Mouse (Mus musculus): ENCODE results near the gene Invs. TPM values are rescaled to one million over a fixed set of nuclear protein-coding genes. Genes with fewer than 3 reads are reported as not detected.

Gene Invs
- polyA plus RNA-seq, 1 experiment from 2014 or later, result 10.8 TPM

DNA sequence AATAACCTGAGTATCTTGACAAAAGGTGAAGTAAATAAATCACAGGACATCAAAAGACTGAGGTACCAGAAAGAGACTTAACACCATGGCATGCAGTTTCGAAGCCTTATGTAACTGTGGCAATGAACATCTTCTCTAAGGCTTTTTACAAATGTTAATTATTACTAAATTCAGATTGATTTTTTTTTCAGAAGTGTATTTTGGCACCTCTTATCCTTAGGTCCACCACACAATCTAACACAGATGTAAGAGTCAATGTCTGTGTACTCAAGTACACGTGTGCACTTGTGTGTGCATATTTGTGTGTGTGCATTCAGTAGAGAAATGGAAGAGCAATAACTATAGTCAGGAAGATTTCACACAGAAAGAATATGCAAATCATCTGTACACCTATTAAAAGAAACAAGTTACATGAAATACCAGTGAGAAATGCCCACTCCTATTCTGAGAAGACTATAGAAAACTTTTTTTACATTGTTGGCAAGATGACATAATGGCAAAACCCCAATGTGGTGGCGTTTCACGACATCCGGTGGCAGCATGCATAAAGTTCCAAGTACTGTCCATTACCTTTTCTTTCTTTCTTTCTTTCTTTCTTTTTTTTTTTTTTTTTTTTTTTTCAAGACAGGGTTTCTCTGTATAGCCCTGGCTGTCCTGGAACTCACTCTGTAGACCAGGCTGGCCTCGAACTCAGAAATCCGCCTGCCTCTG is 6.3 kb upstream of the Invs start:
- WGBS, result 92% methylated on average over 7 of the region's 7 CpGs
- Histone ChIP-seq H3K9ac (no peak overlapping the region), H3K4me2 (no peak overlapping the region), H3K36me3 (no peaks in the 10 kb centered on the region), H3K27ac (no peak overlapping the region), H3K4me1 (no peaks in the 10 kb centered on the region), H3K9me3 (no peaks in the 10 kb centered on the region), H3K27me3 (no peaks in the 10 kb centered on the region), H3K4me3 (no peak overlapping the region)
- ATAC-seq (ENCODE audit: borderline replicate concordance, extremely low read depth, low FRiP score, low TSS enrichment), result no peak

- no peak overlapping the region for H3K4me3 ChIP-seq
- no peak overlapping the region for H3K4me2 ChIP-seq
- H3K27me3 ChIP-seq, result no peaks in the 10 kb centered on the region
- no peaks in the 10 kb centered on the region for H3K9me3 ChIP-seq
- no peak overlapping the region for H3K27ac ChIP-seq
- H3K36me3 ChIP-seq, result no peaks in the 10 kb centered on the region
- no peak for ATAC-seq (ENCODE audit: borderline replicate concordance, extremely low read depth, low FRiP score, low TSS enrichment)
- peaks cover 12% of the 10 kb centered on the region for H3K4me1 ChIP-seq
- no peak overlapping the region for H3K9ac ChIP-seq
- 77% methylated on average over 3 of the region's 3 CpGs for WGBS
Measured at GRCm38 (mm10) chr4:48275736-48276135, 3.8 kb upstream of the Invs start.

GRCm38 (mm10) chr4:48277011-48277410 is 2.5 kb upstream of the Invs start:
- H3K36me3 ChIP-seq, result no peaks in the 10 kb centered on the region
- 66% methylated on average over 3 of the region's 3 CpGs for WGBS
- ATAC-seq (ENCODE audit: borderline replicate concordance, extremely low read depth, low FRiP score, low TSS enrichment), result no peak

DNA sequence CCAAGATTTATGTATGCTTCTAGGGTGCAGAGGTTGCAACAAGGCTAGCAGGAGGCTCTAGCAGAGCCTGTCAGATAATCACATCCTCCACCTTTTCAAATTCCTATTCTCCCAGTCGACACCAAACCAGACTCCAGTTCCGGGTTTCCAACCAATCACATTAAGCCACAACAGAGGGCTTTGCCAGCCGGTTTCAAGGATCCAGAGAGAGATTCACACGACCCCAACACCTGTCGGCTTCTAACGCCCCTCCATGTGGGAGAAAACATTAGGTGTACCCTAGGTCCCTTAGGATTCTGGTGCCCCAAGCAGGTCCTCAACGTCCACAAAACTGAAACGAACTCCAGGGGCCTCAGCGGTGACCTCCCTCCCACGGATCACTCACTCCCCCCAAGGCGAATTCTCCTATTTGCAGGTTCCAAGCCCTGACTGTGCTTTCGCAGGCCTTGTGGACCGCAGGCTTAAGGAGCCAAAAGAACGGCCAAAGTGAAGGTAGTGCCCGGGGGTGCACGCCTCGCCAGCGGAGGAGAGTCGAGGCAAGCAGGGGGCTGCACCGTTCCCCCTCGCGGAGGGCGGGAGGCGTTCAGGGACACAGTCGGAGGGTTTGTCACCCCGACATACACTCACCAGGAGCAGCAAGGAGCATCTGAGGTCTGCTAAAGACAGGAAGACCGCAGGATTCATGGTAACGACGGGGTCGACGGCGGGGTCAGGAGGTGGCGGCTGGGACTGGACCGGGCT is 633 bp upstream of the Invs start:
- Histone ChIP-seq H3K4me3 (peak overlapping the region; percentile 88), H3K4me2 (peak overlapping the region; percentile 83), H3K27me3 (no peaks in the 10 kb centered on the region), H3K9me3 (no peaks in the 10 kb centered on the region), H3K27ac (peak overlapping the region; percentile 44; the same call in 1 of the 2 replicates), H3K4me1 (peaks cover 12% of the 10 kb centered on the region), H3K9ac (peak overlapping the region; percentile 93), H3K36me3 (no peaks in the 10 kb centered on the region)
- under 1% methylated on average over 32 of the region's 34 CpGs for WGBS
- no peak for ATAC-seq (ENCODE audit: borderline replicate concordance, extremely low read depth, low FRiP score, low TSS enrichment)

More at GRCm38 (mm10) chr4:48277011-48277410, 2.5 kb upstream of the Invs start:
- Histone ChIP-seq H3K4me1 (peaks cover 12% of the 10 kb centered on the region), H3K4me3 (no peak overlapping the region), H3K9ac (no peak overlapping the region), H3K9me3 (no peaks in the 10 kb centered on the region), H3K27ac (no peak overlapping the region), H3K27me3 (no peaks in the 10 kb centered on the region), H3K4me2 (no peak overlapping the region)

GRCm38 (mm10) chr4:48281121-48281520 is 1.6 kb downstream of the Invs start:
- H3K9ac ChIP-seq, result no peak overlapping the region
- no peak overlapping the region for H3K27ac ChIP-seq
- no peak overlapping the region for H3K4me3 ChIP-seq
- no peak overlapping the region for H3K4me2 ChIP-seq
- peaks cover 12% of the 10 kb centered on the region for H3K4me1 ChIP-seq
- no peaks in the 10 kb centered on the region for H3K9me3 ChIP-seq
- no peak for ATAC-seq (ENCODE audit: borderline replicate concordance, extremely low read depth, low FRiP score, low TSS enrichment)
- 94% methylated on average over 1 of the region's 1 CpGs for WGBS
- no peaks in the 10 kb centered on the region for H3K36me3 ChIP-seq
- no peaks in the 10 kb centered on the region for H3K27me3 ChIP-seq

DNA sequence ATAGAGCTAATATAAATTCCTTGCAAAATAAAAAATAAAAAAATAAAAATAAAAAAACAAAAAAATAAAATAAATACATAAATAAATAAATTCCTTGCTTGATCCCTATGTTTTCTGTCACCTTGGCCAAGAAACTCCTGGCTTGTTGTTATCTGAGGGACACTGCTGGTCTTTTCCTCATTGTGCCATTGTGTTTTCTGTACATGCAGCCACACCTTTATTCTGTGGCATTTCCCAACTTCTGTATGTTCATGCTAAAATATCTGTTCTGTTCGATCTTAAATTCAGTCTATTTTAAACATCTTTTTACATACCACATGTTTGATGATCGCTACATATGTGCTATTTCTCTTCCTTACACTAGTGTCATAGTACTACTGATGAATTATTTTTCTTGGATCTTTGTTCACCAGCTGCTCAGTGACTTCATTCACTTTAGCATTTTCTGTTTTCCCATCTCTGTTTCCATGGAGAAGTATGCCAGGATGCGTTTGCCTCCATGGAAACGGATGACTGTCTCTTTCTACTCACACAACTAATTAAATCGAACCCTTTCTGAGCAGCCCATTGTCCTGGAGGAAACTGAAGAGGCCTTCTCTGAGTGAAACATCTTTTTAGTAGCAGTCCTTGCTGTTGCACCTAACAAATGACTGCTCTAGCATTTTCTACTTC is 7.7 kb downstream of the Invs start:
- no peak for ATAC-seq (ENCODE audit: borderline replicate concordance, extremely low read depth, low FRiP score, low TSS enrichment)
- Histone ChIP-seq H3K27me3 (no peaks in the 10 kb centered on the region), H3K27ac (no peak overlapping the region), H3K9me3 (no peaks in the 10 kb centered on the region), H3K9ac (no peak overlapping the region), H3K4me2 (no peak overlapping the region), H3K4me3 (no peak overlapping the region), H3K36me3 (no peaks in the 10 kb centered on the region), H3K4me1 (no peaks in the 10 kb centered on the region)
- WGBS, result 89% methylated on average over 5 of the region's 5 CpGs

GRCm38 (mm10) chr4:48314814-48315213 is 35.3 kb downstream of the Invs start:
- Histone ChIP-seq H3K36me3 (no peaks in the 10 kb centered on the region; the same call in 1 of the 2 replicates), H3K4me2 (no peak overlapping the region), H3K4me1 (no peaks in the 10 kb centered on the region), H3K4me3 (no peak overlapping the region), H3K9ac (no peak overlapping the region), H3K9me3 (no peaks in the 10 kb centered on the region), H3K27ac (no peak overlapping the region), H3K27me3 (no peaks in the 10 kb centered on the region)
- no peak for ATAC-seq (ENCODE audit: borderline replicate concordance, extremely low read depth, low FRiP score, low TSS enrichment)
- WGBS, result 79% methylated on average over 3 of the region's 3 CpGs

GRCm38 (mm10) chr4:48316036-48316435 is 36.5 kb downstream of the Invs start:
- Histone ChIP-seq H3K36me3 (no peaks in the 10 kb centered on the region), H3K27ac (no peak overlapping the region), H3K4me1 (0 out of 2 replicates have a peak, but pooled peaks cover under 1% of the 10 kb centered on the region), H3K9me3 (no peaks in the 10 kb centered on the region), H3K4me3 (no peak overlapping the region), H3K9ac (no peak overlapping the region), H3K4me2 (no peak overlapping the region), H3K27me3 (no peaks in the 10 kb centered on the region)
- 85% methylated on average over 3 of the region's 3 CpGs for WGBS
- no peak for ATAC-seq (ENCODE audit: borderline replicate concordance, extremely low read depth, low FRiP score, low TSS enrichment)

DNA sequence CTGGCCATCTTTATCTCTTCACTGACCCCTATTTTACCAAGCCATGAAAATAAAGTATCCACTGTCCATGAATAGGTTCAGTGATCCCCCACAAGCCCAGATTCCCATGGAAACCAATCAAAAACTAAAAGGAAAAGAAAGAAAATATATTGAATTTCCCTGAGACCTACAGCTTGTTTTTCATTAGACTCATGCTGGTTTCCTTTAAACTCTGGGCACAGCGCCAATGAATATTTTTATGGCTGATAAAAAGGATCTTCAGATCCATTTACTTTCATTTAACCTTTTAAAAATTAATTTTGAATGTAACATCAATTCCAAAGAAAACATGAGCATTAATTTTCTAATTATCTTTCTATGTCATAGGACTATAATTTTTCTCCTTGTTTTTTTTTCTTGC is 41.7 kb downstream of the Invs start:
- 0 out of 2 replicates have a peak, but pooled peaks cover 2% of the 10 kb centered on the region for H3K4me1 ChIP-seq
- no peaks in the 10 kb centered on the region for H3K36me3 ChIP-seq
- H3K27me3 ChIP-seq, result no peaks in the 10 kb centered on the region
- WGBS, result 73% methylated on average over 1 of the region's 1 CpGs
- H3K9me3 ChIP-seq, result no peaks in the 10 kb centered on the region
- no peak overlapping the region for H3K4me2 ChIP-seq
- H3K27ac ChIP-seq, result no peak overlapping the region
- no peak for ATAC-seq (ENCODE audit: borderline replicate concordance, extremely low read depth, low FRiP score, low TSS enrichment)
- no peak overlapping the region for H3K9ac ChIP-seq
- H3K4me3 ChIP-seq, result no peak overlapping the region

DNA sequence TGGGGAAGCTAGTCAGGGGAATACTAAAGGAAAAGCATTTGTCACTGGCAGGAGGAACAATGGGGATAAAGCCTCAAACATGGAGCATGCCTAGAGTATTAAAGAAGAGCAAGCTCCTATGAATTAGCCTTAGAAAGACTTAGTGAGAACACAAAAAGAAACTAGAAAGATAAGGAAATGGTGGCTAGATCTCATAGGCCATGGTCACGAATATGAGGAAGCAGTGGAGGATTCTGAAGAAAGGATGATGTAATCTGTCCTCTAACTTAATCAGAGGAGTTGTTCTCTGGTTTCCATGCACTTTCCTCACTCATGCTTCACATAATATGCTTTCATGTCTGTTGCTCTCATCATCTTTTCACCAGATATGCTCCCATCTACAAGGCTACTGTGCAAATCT is 42.5 kb downstream of the Invs start:
- Histone ChIP-seq H3K4me3 (no peak overlapping the region), H3K27me3 (no peaks in the 10 kb centered on the region), H3K27ac (no peak overlapping the region), H3K36me3 (no peaks in the 10 kb centered on the region), H3K4me2 (no peak overlapping the region), H3K9ac (no peak overlapping the region), H3K9me3 (no peaks in the 10 kb centered on the region), H3K4me1 (0 out of 2 replicates have a peak, but pooled peaks cover 2% of the 10 kb centered on the region)
- ATAC-seq (ENCODE audit: borderline replicate concordance, extremely low read depth, low FRiP score, low TSS enrichment), result no peak
- 72% methylated on average over 1 of the region's 1 CpGs for WGBS

- no peaks in the 10 kb centered on the region for H3K4me1 ChIP-seq
- no peak for ATAC-seq (ENCODE audit: borderline replicate concordance, extremely low read depth, low FRiP score, low TSS enrichment)
Measured at GRCm38 (mm10) chr4:48327192-48327591, 47.6 kb downstream of the Invs start.

GRCm38 (mm10) chr4:48328042-48328441 is 48.5 kb downstream of the Invs start:
- Histone ChIP-seq H3K4me2 (no peak overlapping the region), H3K4me1 (no peaks in the 10 kb centered on the region), H3K9me3 (no peaks in the 10 kb centered on the region), H3K27ac (no peak overlapping the region), H3K9ac (no peak overlapping the region), H3K27me3 (no peaks in the 10 kb centered on the region), H3K36me3 (no peaks in the 10 kb centered on the region), H3K4me3 (no peak overlapping the region)
- ATAC-seq (ENCODE audit: borderline replicate concordance, extremely low read depth, low FRiP score, low TSS enrichment), result no peak
- WGBS, result 60% methylated on average over 2 of the region's 2 CpGs

More at GRCm38 (mm10) chr4:48327192-48327591, 47.6 kb downstream of the Invs start:
- no peak overlapping the region for H3K9ac ChIP-seq
- H3K4me3 ChIP-seq, result no peak overlapping the region
- H3K27me3 ChIP-seq, result no peaks in the 10 kb centered on the region
- H3K27ac ChIP-seq, result no peak overlapping the region
- no peaks in the 10 kb centered on the region for H3K9me3 ChIP-seq
- H3K36me3 ChIP-seq, result no peaks in the 10 kb centered on the region
- H3K4me2 ChIP-seq, result no peak overlapping the region

Measured in lung, embryonic 15.5 days (tissue).